Mouse (Mus musculus) kidney, embryonic 14.5 days (tissue): ENCODE measurements around the gene Rbp2. TPM values are rescaled to one million over a fixed set of nuclear protein-coding genes. Genes with fewer than 3 reads are reported as not detected.

Experiments used
- ATAC-seq: fragments of 200-750 bp; cut with Nextera tagmentation; 2 replicates; pipeline ENCODE4 v1.8.0; 2017; ENCODE audit warnings: moderate number of reproducible peaks, mild to moderate bottlenecking, moderate TSS enrichment, moderate library complexity; ENCODE audit not compliant: low FRiP score, low TSS enrichment
- H3K27ac ChIP-seq: fragments of 300-500 bp; sonication (generic); 2 replicates; pipeline ENCODE4 v1.5.1; 2014; ENCODE audit warnings: low read depth, mild to moderate bottlenecking, low read length, moderate library complexity, mixed read lengths
- H3K27me3 ChIP-seq: fragments of 300-500 bp; sonication (generic); 2 replicates; pipeline ENCODE4 v1.6.1; 2014; ENCODE audit warnings: mild to moderate bottlenecking, low read length; ENCODE audit not compliant: control insufficient read depth, insufficient read depth
- H3K36me3 ChIP-seq: fragments of 300-500 bp; sonication (generic); 2 replicates; pipeline ENCODE4 v1.6.1; 2014; ENCODE audit warnings: low read length, mixed read lengths; ENCODE audit not compliant: control insufficient read depth, insufficient read depth
- H3K4me1 ChIP-seq: fragments of 300-500 bp; sonication (generic); 2 replicates; pipeline ENCODE4 v1.6.1; 2014; ENCODE audit warnings: low read length, mixed read lengths; ENCODE audit not compliant: control insufficient read depth, insufficient read depth
- H3K4me2 ChIP-seq: fragments of 300-500 bp; sonication (generic); replicated peaks from 2 replicates; pipeline ENCODE4 v1.6.1; 2014; ENCODE audit warnings: low read depth, mild to moderate bottlenecking, low read length
- H3K4me3 ChIP-seq: fragments of 300-500 bp; sonication (generic); 2 replicates; pipeline ENCODE4 v1.5.1; 2014; ENCODE audit warnings: mild to moderate bottlenecking, low read length
- H3K9ac ChIP-seq: fragments of 300-500 bp; sonication (generic); 2 replicates; pipeline ENCODE4 v1.6.1; 2014; ENCODE audit warnings: low read depth, mild to moderate bottlenecking, low read length, moderate library complexity
- H3K9me3 ChIP-seq: fragments of 300-500 bp; sonication (generic); 2 replicates; pipeline ENCODE4 v1.6.1; 2016; ENCODE audit warnings: low read length; ENCODE audit not compliant: control insufficient read depth
- WGBS: fragments of 180-500 bp; shearing (Covaris S2); extraction: QIAGEN DNeasy Blood & Tissue Kit; methylation state at CpG from one replicate; pipeline ENCODE4 v1.1.7; 2014; 5-methylcytosine and 5-hydroxymethylcytosine counted together
- polyA plus RNA-seq: library from polyadenylated mRNA; unstranded; fragments of >200 nt; fragmentation: Nextera tagmentation; extraction: Ambion mirVana; gene quantifications from 2 replicates; pipeline ENCODE4 v1.2.1, GENCODE M21; 2014

Gene Rbp2
- polyA plus RNA-seq, 1 experiment from 2014 or later = 0.68 TPM

GRCm38 (mm10) chr9:98485020-98485419 is 895 bp upstream of the Rbp2 start:
- H3K27me3 ChIP-seq = no peaks in the 10 kb centered on the region
- H3K36me3 ChIP-seq = no peaks in the 10 kb centered on the region
- H3K4me2 ChIP-seq = no peak overlapping the region
- H3K9me3 ChIP-seq = no peaks in the 10 kb centered on the region
- H3K27ac ChIP-seq = no peak overlapping the region
- H3K9ac ChIP-seq = no peak overlapping the region
- no peak for ATAC-seq
- no peaks in the 10 kb centered on the region for H3K4me1 ChIP-seq
- 86% methylated on average over 7 of the region's 7 CpGs for WGBS
- H3K4me3 ChIP-seq = no peak overlapping the region

- Histone ChIP-seq H3K27ac (no peak overlapping the region), H3K4me3 (no peak overlapping the region), H3K9ac (no peak overlapping the region), H3K4me2 (no peak overlapping the region), H3K9me3 (no peaks in the 10 kb centered on the region), H3K27me3 (no peaks in the 10 kb centered on the region), H3K36me3 (no peaks in the 10 kb centered on the region), H3K4me1 (0 out of 2 replicates have a peak, but pooled peaks cover 4% of the 10 kb centered on the region)
- 53% methylated on average over 6 of the region's 6 CpGs for WGBS
- no peak for ATAC-seq
These were observed 1.4 kb downstream of the Rbp2 start for GRCm38 (mm10) chr9:98487273-98487672.

- ATAC-seq = no peak
- Histone ChIP-seq H3K4me3 (no peak overlapping the region), H3K4me1 (0 out of 2 replicates have a peak, but pooled peaks cover 4% of the 10 kb centered on the region), H3K27ac (no peak overlapping the region), H3K9me3 (no peaks in the 10 kb centered on the region), H3K36me3 (no peaks in the 10 kb centered on the region), H3K27me3 (no peaks in the 10 kb centered on the region), H3K9ac (no peak overlapping the region), H3K4me2 (no peak overlapping the region)
- WGBS = 70% methylated on average over 4 of the region's 4 CpGs
These were observed 3.6 kb downstream of the Rbp2 start for GRCm38 (mm10) chr9:98489532-98489931.

GRCm38 (mm10) chr9:98490128-98490527 is 4.2 kb downstream of the Rbp2 start:
- Histone ChIP-seq H3K27ac (no peak overlapping the region), H3K4me3 (no peak overlapping the region), H3K36me3 (no peaks in the 10 kb centered on the region), H3K4me2 (no peak overlapping the region), H3K9ac (no peak overlapping the region), H3K27me3 (no peaks in the 10 kb centered on the region), H3K4me1 (0 out of 2 replicates have a peak, but pooled peaks cover 4% of the 10 kb centered on the region), H3K9me3 (no peaks in the 10 kb centered on the region)
- WGBS = 33% methylated on average over 4 of the region's 4 CpGs
- ATAC-seq = no peak

- no peak overlapping the region for H3K4me2 ChIP-seq
- WGBS = 80% methylated on average over 5 of the region's 5 CpGs
- H3K9me3 ChIP-seq = no peaks in the 10 kb centered on the region
- H3K27me3 ChIP-seq = no peaks in the 10 kb centered on the region
- no peaks in the 10 kb centered on the region for H3K36me3 ChIP-seq
- no peak for ATAC-seq
- peaks cover 9% of the 10 kb centered on the region; the same call in 1 of the 2 replicates for H3K4me1 ChIP-seq
- H3K9ac ChIP-seq = no peak overlapping the region
- H3K4me3 ChIP-seq = no peak overlapping the region
- H3K27ac ChIP-seq = no peak overlapping the region
These were observed 5.2 kb downstream of the Rbp2 start for GRCm38 (mm10) chr9:98491071-98491470.

GRCm38 (mm10) chr9:98492212-98492611 is 6.3 kb downstream of the Rbp2 start:
- Histone ChIP-seq H3K9ac (no peak overlapping the region), H3K9me3 (no peaks in the 10 kb centered on the region), H3K4me1 (peaks cover 9% of the 10 kb centered on the region), H3K27ac (no peak overlapping the region), H3K36me3 (no peaks in the 10 kb centered on the region), H3K27me3 (no peaks in the 10 kb centered on the region), H3K4me3 (no peak overlapping the region), H3K4me2 (no peak overlapping the region)
- no peak for ATAC-seq
- WGBS = 84% methylated on average over 5 of the region's 5 CpGs

GRCm38 (mm10) chr9:98492821-98493220 is 6.9 kb downstream of the Rbp2 start:
- Histone ChIP-seq H3K27ac (no peak overlapping the region), H3K4me1 (peaks cover 15% of the 10 kb centered on the region), H3K9ac (no peak overlapping the region), H3K4me3 (no peak overlapping the region), H3K27me3 (no peaks in the 10 kb centered on the region), H3K4me2 (no peak overlapping the region), H3K36me3 (no peaks in the 10 kb centered on the region), H3K9me3 (no peaks in the 10 kb centered on the region)
- 67% methylated on average over 1 of the region's 1 CpGs for WGBS
- ATAC-seq = no peak

- peak; percentile 75 for ATAC-seq
- Histone ChIP-seq H3K9ac (no peak overlapping the region), H3K4me1 (peaks cover 22% of the 10 kb centered on the region), H3K4me2 (0 out of 2 replicates have a peak overlapping the region, but pooled peaks have one; percentile 0), H3K27me3 (no peaks in the 10 kb centered on the region), H3K4me3 (no peak overlapping the region), H3K36me3 (no peaks in the 10 kb centered on the region), H3K9me3 (no peaks in the 10 kb centered on the region), H3K27ac (peak overlapping the region; percentile 80)
- 3% methylated on average over 7 of the region's 7 CpGs for WGBS
These were observed 11.2 kb downstream of the Rbp2 start for GRCm38 (mm10) chr9:98497157-98497556.

- Histone ChIP-seq H3K4me1 (peaks cover 22% of the 10 kb centered on the region), H3K9ac (no peak overlapping the region), H3K27ac (peak overlapping the region; percentile 80), H3K4me2 (no peak overlapping the region), H3K9me3 (no peaks in the 10 kb centered on the region), H3K27me3 (no peaks in the 10 kb centered on the region), H3K4me3 (no peak overlapping the region), H3K36me3 (no peaks in the 10 kb centered on the region)
- WGBS = 33% methylated on average over 6 of the region's 6 CpGs
- ATAC-seq = 0 out of 2 replicates have a peak, but pooled peaks have one; percentile 22
These were observed 12.1 kb downstream of the Rbp2 start for GRCm38 (mm10) chr9:98497990-98498389.
